Mouse (Mus musculus) heart, postnatal 0 days (tissue): ENCODE measurements around the gene Itgav. TPM values are rescaled to one million over a fixed set of nuclear protein-coding genes. Genes with fewer than 3 reads are reported as not detected.

ENCODE experiments used
- ATAC-seq: fragments of 200-750 bp; cut with Nextera tagmentation; 2 replicates; pipeline ENCODE4 v1.8.0; 2017; ENCODE audit warnings: low read depth, moderate number of reproducible peaks, moderate library complexity; ENCODE audit not compliant: insufficient read depth
- DNase-seq: peaks from one replicate; pipeline ENCODE4 v3.0.0-alpha.2; 2016; ENCODE audit warnings: low spot score
- H3K27ac ChIP-seq: fragments of 300-500 bp; sonication (generic); 2 replicates; pipeline ENCODE4 v1.5.1; 2014; ENCODE audit warnings: low read depth, mild to moderate bottlenecking
- H3K27me3 ChIP-seq: fragments of 300-500 bp; sonication (generic); 2 replicates; pipeline ENCODE4 v1.6.1; 2014; ENCODE audit warnings: low read length, mixed read lengths; ENCODE audit not compliant: control insufficient read depth, insufficient read depth
- H3K36me3 ChIP-seq: fragments of 300-500 bp; sonication (generic); replicated peaks from 2 replicates; pipeline ENCODE4 v1.6.1; 2014; ENCODE audit warnings: low read length, mixed read lengths; ENCODE audit not compliant: control insufficient read depth, insufficient read depth
- H3K4me1 ChIP-seq: fragments of 300-500 bp; sonication (generic); 2 replicates; pipeline ENCODE4 v1.6.1; 2014; ENCODE audit warnings: antibody characterized with exemption; ENCODE audit not compliant: control insufficient read depth, insufficient read depth
- H3K4me2 ChIP-seq: fragments of 300-500 bp; sonication (generic); 2 replicates; pipeline ENCODE4 v1.6.1; 2014; ENCODE audit warnings: low read depth, mild to moderate bottlenecking, low read length, moderate library complexity
- H3K4me3 ChIP-seq: fragments of 300-500 bp; sonication (generic); 2 replicates; pipeline ENCODE4 v1.5.1; 2014; ENCODE audit warnings: low read depth, low read length
- H3K9ac ChIP-seq: fragments of 300-500 bp; sonication (generic); replicated peaks from 2 replicates; pipeline ENCODE4 v1.6.1; 2014; ENCODE audit warnings: low read depth, low read length, mixed read lengths
- H3K9me3 ChIP-seq: fragments of 300-500 bp; sonication (generic); replicated peaks from 2 replicates; pipeline ENCODE4 v1.6.1; 2016; ENCODE audit warnings: low read length; ENCODE audit not compliant: control insufficient read depth
- CTCF ChIP-seq: IDR thresholded peaks from 2 replicates; pipeline ENCODE4 v1.5.1; 2016; ENCODE audit warnings: antibody characterized with exemption, control low read depth, low read depth
- EP300 ChIP-seq: IDR thresholded peaks from 2 replicates; pipeline ENCODE4 v1.6.1; 2016; ENCODE audit warnings: antibody characterized with exemption, low read depth
- WGBS: fragments of 180-500 bp; shearing (Covaris S2); extraction: QIAGEN DNeasy Blood & Tissue Kit; methylation state at CpG from one replicate; pipeline ENCODE4 v1.1.7; 2014; 5-methylcytosine and 5-hydroxymethylcytosine counted together
- polyA plus RNA-seq: library from polyadenylated mRNA; unstranded; fragments of >200 nt; fragmentation: Nextera tagmentation; extraction: Ambion mirVana; gene quantifications from 2 replicates; pipeline ENCODE4 v1.2.1, GENCODE M21; 2015
- total RNA-seq: library from RNA; depleted of rRNA; stranded (reverse); fragments of >200 nt; gene quantifications from 2 replicates; pipeline ENCODE4 v1.2.3, GENCODE M21; 2014; ENCODE audit warnings: low replicate concordance

Itgav gene
- total and polyA plus RNA-seq, 2 experiments from 2014 or later, result 42.1 to 66.4 TPM

DNA sequence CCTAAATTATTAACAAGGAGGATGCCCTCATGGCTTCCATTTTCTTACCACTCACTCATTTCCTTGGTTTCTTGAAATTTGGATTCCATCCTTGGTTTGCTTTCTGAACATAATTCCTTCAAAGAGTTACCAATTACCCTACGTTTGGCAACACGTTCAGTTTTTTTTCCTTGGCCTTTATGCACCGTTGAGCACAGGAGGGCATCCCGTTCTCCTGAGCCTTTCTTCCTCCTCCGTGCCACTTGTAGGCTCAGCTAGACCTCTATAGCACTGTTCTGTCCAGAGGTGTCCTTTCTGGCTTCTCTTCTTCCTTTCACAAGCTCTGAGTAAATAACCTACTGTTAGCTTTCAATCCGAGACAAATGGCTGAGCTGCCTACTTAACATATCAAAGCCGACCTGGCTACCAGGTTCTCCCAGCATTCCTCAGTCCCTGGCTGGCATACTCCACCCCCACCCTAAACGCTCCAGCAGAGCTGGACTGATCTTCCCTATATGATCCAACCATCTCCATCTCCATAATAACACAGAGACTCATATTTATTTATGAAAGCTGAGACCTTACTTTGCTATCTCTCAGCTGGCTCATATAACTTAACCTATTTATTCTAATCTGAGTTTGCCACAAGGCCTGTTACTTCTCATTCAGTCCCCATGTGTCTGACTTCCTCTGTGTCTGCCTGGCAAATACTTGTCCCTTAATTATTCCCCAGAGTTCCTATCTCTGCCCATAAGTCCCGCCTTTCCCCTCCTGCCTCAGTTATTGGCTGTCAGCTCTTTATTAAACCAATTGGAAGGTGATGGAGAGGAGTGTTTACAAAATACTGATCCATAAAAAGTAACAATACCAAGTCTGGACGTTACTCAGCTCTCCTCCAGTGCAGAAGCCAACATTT, 31.3 kb upstream of the Itgav start:
- H3K4me1 ChIP-seq, result no peaks in the 10 kb centered on the region
- H3K27me3 ChIP-seq, result 0 out of 2 replicates have a peak, but pooled peaks cover 3% of the 10 kb centered on the region
- peaks cover 5% of the 10 kb centered on the region; the same call in 1 of the 2 replicates for H3K9me3 ChIP-seq
- 46% methylated on average over 10 of the region's 10 CpGs for WGBS
- no peak overlapping the region for H3K4me2 ChIP-seq
- no peak overlapping the region for H3K27ac ChIP-seq
- ATAC-seq, result no peak
- TF ChIP-seq EP300 (no peak), CTCF (no peak)
- H3K36me3 ChIP-seq, result no peaks in the 10 kb centered on the region
- no peak for DNase-seq
- H3K4me3 ChIP-seq, result no peak overlapping the region
- no peak overlapping the region for H3K9ac ChIP-seq

GRCm38 (mm10) chr2:83694061-83694460, 30.1 kb upstream of the Itgav start:
- no peak overlapping the region for H3K9ac ChIP-seq
- no peaks in the 10 kb centered on the region for H3K9me3 ChIP-seq
- no peak overlapping the region for H3K4me2 ChIP-seq
- no peak overlapping the region for H3K27ac ChIP-seq
- no peaks in the 10 kb centered on the region for H3K36me3 ChIP-seq
- TF ChIP-seq CTCF (no peak), EP300 (no peak)
- DNase-seq (no peak), ATAC-seq (no peak)
- no peak overlapping the region for H3K4me3 ChIP-seq
- no peaks in the 10 kb centered on the region for H3K4me1 ChIP-seq
- 83% methylated on average over 7 of the region's 7 CpGs for WGBS
- 0 out of 2 replicates have a peak, but pooled peaks cover 3% of the 10 kb centered on the region for H3K27me3 ChIP-seq

- Histone ChIP-seq H3K9me3 (no peaks in the 10 kb centered on the region), H3K9ac (no peak overlapping the region), H3K36me3 (no peaks in the 10 kb centered on the region), H3K27me3 (0 out of 2 replicates have a peak, but pooled peaks cover 3% of the 10 kb centered on the region), H3K4me2 (no peak overlapping the region), H3K27ac (no peak overlapping the region), H3K4me3 (no peak overlapping the region), H3K4me1 (no peaks in the 10 kb centered on the region)
- ATAC-seq (no peak), DNase-seq (no peak)
- 59% methylated on average over 11 of the region's 11 CpGs for WGBS
- TF ChIP-seq EP300 (no peak), CTCF (no peak)
These were observed 28.6 kb upstream of the Itgav start for GRCm38 (mm10) chr2:83695345-83696247.

DNA sequence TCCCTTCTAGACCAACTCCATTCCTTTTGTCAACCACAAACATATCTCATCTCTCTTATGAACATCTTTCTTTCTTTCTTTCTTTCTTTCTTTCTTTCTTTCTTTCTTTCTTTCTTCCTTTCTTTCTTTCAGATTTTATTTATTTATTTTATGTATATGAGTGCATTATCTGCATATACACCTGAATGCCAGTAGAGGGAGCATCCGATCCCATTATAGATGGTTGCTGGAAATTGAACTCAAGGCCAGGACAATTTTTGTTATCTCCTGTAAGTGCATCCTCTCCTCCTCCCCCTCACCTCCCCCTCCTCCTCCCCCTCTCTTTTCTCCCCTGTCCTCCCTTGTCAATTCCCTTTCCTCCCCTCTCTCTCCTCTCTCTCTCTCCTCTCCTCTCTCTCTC, 25.7 kb upstream of the Itgav start:
- no peak for DNase-seq
- H3K4me1 ChIP-seq, result no peaks in the 10 kb centered on the region
- TF ChIP-seq CTCF (peak; percentile 30), EP300 (no peak)
- no peak overlapping the region for H3K4me3 ChIP-seq
- ATAC-seq, result no peak
- H3K9me3 ChIP-seq, result no peaks in the 10 kb centered on the region
- H3K36me3 ChIP-seq, result no peaks in the 10 kb centered on the region
- 0 out of 2 replicates have a peak, but pooled peaks cover 3% of the 10 kb centered on the region for H3K27me3 ChIP-seq
- no peak overlapping the region for H3K4me2 ChIP-seq
- H3K9ac ChIP-seq, result no peak overlapping the region
- WGBS, result 44% methylated on average over 1 of the region's 1 CpGs
- H3K27ac ChIP-seq, result no peak overlapping the region

DNA sequence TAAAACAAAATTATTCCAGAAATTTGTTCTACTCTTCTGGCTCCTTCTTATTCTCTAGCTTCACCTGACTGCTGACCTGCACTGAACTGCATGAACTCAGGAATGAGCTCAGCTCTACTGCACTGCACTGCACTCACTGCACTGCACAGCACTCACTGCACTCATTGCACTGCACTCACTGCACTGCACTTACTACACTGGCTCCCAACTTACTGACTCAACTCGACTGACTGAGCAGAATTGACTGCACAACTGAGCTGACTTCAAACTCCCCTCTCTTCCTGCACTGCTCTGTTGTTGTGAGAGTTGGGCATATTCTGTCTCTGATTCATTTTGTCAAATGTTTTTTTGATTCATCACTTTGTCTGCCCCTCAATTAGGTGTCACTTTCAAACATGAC, 24.9 kb upstream of the Itgav start:
- Histone ChIP-seq H3K27ac (no peak overlapping the region), H3K4me3 (no peak overlapping the region), H3K27me3 (0 out of 2 replicates have a peak, but pooled peaks cover 3% of the 10 kb centered on the region), H3K4me1 (no peaks in the 10 kb centered on the region), H3K9me3 (no peaks in the 10 kb centered on the region), H3K4me2 (no peak overlapping the region), H3K36me3 (no peaks in the 10 kb centered on the region), H3K9ac (no peak overlapping the region)
- ATAC-seq (no peak), DNase-seq (no peak)
- no peak for TF ChIP-seq EP300
- 33% methylated on average over 1 of the region's 1 CpGs for WGBS
